In the genomic region with DNA sequence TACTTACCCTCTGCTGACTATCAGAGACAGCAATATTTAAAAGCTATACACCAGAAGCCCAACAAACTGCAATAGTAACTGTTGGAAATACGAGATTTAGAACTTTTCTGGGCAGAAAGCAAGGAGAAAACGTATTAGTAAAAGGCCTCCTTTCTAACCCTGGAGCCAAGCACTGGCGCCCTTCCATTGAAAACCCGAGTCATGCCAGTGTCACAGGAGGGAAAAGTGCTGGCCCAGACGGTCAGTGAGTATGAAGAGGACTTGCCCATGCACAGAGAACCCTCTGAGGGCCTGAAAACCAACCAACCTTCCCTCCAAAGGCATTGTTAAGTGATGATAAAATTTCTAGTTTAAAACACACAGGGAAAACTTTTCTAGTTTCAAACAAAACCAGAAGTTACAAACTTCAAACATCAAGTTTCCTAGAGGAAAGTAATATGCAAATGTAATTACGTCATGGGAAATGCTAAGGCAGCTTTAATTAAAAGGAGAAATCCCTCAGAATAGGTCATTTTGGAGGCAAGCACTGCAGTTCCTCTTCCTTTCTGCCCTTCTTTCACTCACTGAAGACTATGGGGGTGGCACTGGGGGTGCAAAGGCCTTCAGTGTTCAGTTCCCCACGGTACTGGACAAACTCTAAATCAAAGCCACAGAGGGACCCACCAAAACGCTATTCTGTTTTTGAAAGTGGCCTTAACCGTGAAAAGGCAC, we compare ENCODE assay signal across 9 mouse cellular contexts.
A peak's percentile ranks its signal among the peaks of the same experiment; 100 is the strongest.
DNase-seq lines count a peak whose midpoint lies in the region; ATAC-seq and TF ChIP-seq lines count a peak whose summit lies in the region.
"Had no signal": no experiment of that assay in that cellular context is flagged by ENCODE, and none has a peak within 500 bp of the region (broad histone marks: within the 10 kb centered on the region; RNA-seq: fewer than 3 reads in every experiment).

No protein-coding gene starts in this region.

- 0 out of 2 replicates have a peak overlapping the region, but pooled peaks have one; percentile 1 for H3K4me2 ChIP-seq in kidney, embryonic 16.5 days (replicated peaks; ENCODE audit: low read depth, low read length)
- peak overlapping the region; percentile 11; the same call in 1 of the 2 replicates for H3K4me2 ChIP-seq in forebrain, embryonic 13.5 days
- H3K4me2 ChIP-seq in midbrain, embryonic 12.5 days (replicated peaks): no peak overlapping the region
- H3K4me2 ChIP-seq: liver, embryonic 13.5 days had no signal

- no peak for TF ChIP-seq CTCF in cerebellum, adult 2 months (IDR thresholded peaks at IDR 0.05; ENCODE audit: borderline replicate concordance, insufficient read depth, low read depth, low read length)

- H3K4me3 ChIP-seq in kidney, embryonic 16.5 days (ENCODE audit: low read length): no peak overlapping the region
- no peak overlapping the region for H3K4me3 ChIP-seq in cerebellum, adult 2 months (replicated peaks; ENCODE audit: insufficient read depth, low read depth, low read length)
- no peak overlapping the region for H3K4me3 ChIP-seq in forebrain, embryonic 13.5 days
- H3K4me3 ChIP-seq in midbrain, embryonic 12.5 days: no peak overlapping the region
- H3K4me3 ChIP-seq: liver, embryonic 13.5 days had no signal

- peaks cover 64% of the 10 kb centered on the region for H3K4me1 ChIP-seq in kidney, embryonic 16.5 days (ENCODE audit: insufficient read depth, low read length)
- peaks cover 24% of the 10 kb centered on the region for H3K4me1 ChIP-seq in cerebellum, adult 2 months (ENCODE audit: control insufficient read depth, insufficient read depth, low read length)
- H3K4me1 ChIP-seq in forebrain, embryonic 13.5 days: peaks cover 59% of the 10 kb centered on the region
- peaks cover 42% of the 10 kb centered on the region for H3K4me1 ChIP-seq in midbrain, embryonic 12.5 days

- H3K27me3 ChIP-seq in kidney, embryonic 16.5 days (ENCODE audit: insufficient read depth, low read length): no peaks in the 10 kb centered on the region
- H3K27me3 ChIP-seq in cerebellum, adult 2 months (ENCODE audit: control insufficient read depth, insufficient read depth, low read length): no peaks in the 10 kb centered on the region
- no peaks in the 10 kb centered on the region for H3K27me3 ChIP-seq in forebrain, embryonic 13.5 days
- no peaks in the 10 kb centered on the region for H3K27me3 ChIP-seq in midbrain, embryonic 12.5 days
- H3K27me3 ChIP-seq: liver, embryonic 13.5 days had no signal

- WGBS in kidney, embryonic 16.5 days: 39% methylated on average over 9 of the region's 9 CpGs
- WGBS in cerebellum, adult 2 months: 41% methylated on average over 9 of the region's 9 CpGs
- WGBS in forebrain, embryonic 13.5 days: 42% methylated on average over 9 of the region's 9 CpGs
- WGBS in midbrain, embryonic 12.5 days: 66% methylated on average over 9 of the region's 9 CpGs

- H3K36me3 ChIP-seq in kidney, embryonic 16.5 days (ENCODE audit: insufficient read depth, low read length): no peaks in the 10 kb centered on the region
- no peaks in the 10 kb centered on the region for H3K36me3 ChIP-seq in forebrain, embryonic 13.5 days (ENCODE audit: poor library complexity, severe bottlenecking)
- H3K36me3 ChIP-seq in midbrain, embryonic 12.5 days: no peaks in the 10 kb centered on the region

- peak overlapping the region; percentile 56; the same call in 1 of the 2 replicates for H3K9ac ChIP-seq in kidney, embryonic 16.5 days (replicated peaks; ENCODE audit: low read length)
- H3K9ac ChIP-seq in forebrain, embryonic 13.5 days: peak overlapping the region; percentile 14; the same call in 1 of the 2 replicates
- H3K9ac ChIP-seq in midbrain, embryonic 12.5 days (replicated peaks): no peak overlapping the region
- H3K9ac ChIP-seq: liver, embryonic 13.5 days had no signal

- ATAC-seq in kidney, embryonic 16.5 days (ENCODE audit: low FRiP score, low TSS enrichment): no peak
- peak; percentile 46; the same call in 1 of the 2 replicates for ATAC-seq in forebrain, embryonic 13.5 days
- ATAC-seq in midbrain, embryonic 12.5 days (ENCODE audit: low FRiP score, low read depth): no peak
- no peak for ATAC-seq in megakaryocyte progenitor cell, adult 5-6 weeks (replicated peaks; ENCODE audit: poor library complexity)

- H3K27ac ChIP-seq in kidney, embryonic 16.5 days (ENCODE audit: low read length): peak overlapping the region; percentile 94
- H3K27ac ChIP-seq in cerebellum, adult 2 months (ENCODE audit: insufficient read depth, low read length): no peak overlapping the region
- peak overlapping the region; percentile 63 for H3K27ac ChIP-seq in forebrain, embryonic 13.5 days
- H3K27ac ChIP-seq in midbrain, embryonic 12.5 days (replicated peaks): peak overlapping the region; percentile 74
- H3K27ac ChIP-seq: liver, embryonic 13.5 days had no signal

- no peak for TF ChIP-seq POLR2A in cerebellum, adult 2 months (IDR thresholded peaks at IDR 0.05; ENCODE audit: borderline replicate concordance, insufficient read depth, low read length)

- no peak for DNase-seq in kidney, adult 8-10 months
- peak; percentile 67 to 75 for DNase-seq in cerebellum, adult 2 months
- DNase-seq in urinary bladder, postnatal 4 days (ENCODE audit: low spot score in 2 of 2): no peak
- no peak for DNase-seq in MN1 (ENCODE audit: low spot score)
- DNase-seq: liver, embryonic 13.5 days had no signal

- no peaks in the 10 kb centered on the region for H3K9me3 ChIP-seq in kidney, embryonic 16.5 days (ENCODE audit: low read length)
- H3K9me3 ChIP-seq in forebrain, embryonic 13.5 days (replicated peaks): no peaks in the 10 kb centered on the region
- no peaks in the 10 kb centered on the region for H3K9me3 ChIP-seq in midbrain, embryonic 12.5 days
- H3K9me3 ChIP-seq: liver, embryonic 13.5 days had no signal

Comparison
In these comparisons a context has a peak if more than half of its experiments do, and no peak if none do; other contexts are left out.
1. DNase-seq: peak in cerebellum, adult 2 months (2 of 2); none in kidney, adult 8-10 months (0 of 2), urinary bladder, postnatal 4 days (0 of 2) and MN1 (single experiment).